Mouse (Mus musculus) hindbrain, embryonic 13.5 days (tissue): ENCODE measurements around the gene Mapk3. TPM values are rescaled to one million over a fixed set of nuclear protein-coding genes. Genes with fewer than 3 reads are reported as not detected.

ENCODE experiments used
- ATAC-seq: fragments of 200-750 bp; cut with Nextera tagmentation; 2 replicates; pipeline ENCODE4 v1.8.0; 2017; ENCODE audit warnings: moderate TSS enrichment; ENCODE audit not compliant: low FRiP score
- H3K27ac ChIP-seq: fragments of 300-500 bp; sonication (generic); 2 replicates; pipeline ENCODE4 v1.5.1; 2015; ENCODE audit warnings: inconsistent platforms, mild to moderate bottlenecking, moderate library complexity
- H3K27me3 ChIP-seq: fragments of 300-500 bp; sonication (generic); 2 replicates; pipeline ENCODE4 v1.6.1; 2015; ENCODE audit warnings: mild to moderate bottlenecking, inconsistent platforms
- H3K36me3 ChIP-seq: fragments of 300-500 bp; sonication (generic); 2 replicates; pipeline ENCODE4 v1.6.1; 2015; ENCODE audit warnings: mild to moderate bottlenecking, inconsistent platforms
- H3K4me1 ChIP-seq: fragments of 300-500 bp; sonication (generic); replicated peaks from 2 replicates; pipeline ENCODE4 v1.6.1; 2015; ENCODE audit warnings: inconsistent platforms
- H3K4me2 ChIP-seq: fragments of 300-500 bp; sonication (generic); 2 replicates; pipeline ENCODE4 v1.6.1; 2015; ENCODE audit warnings: inconsistent platforms, mild to moderate bottlenecking, moderate library complexity
- H3K4me3 ChIP-seq: fragments of 300-500 bp; sonication (generic); 2 replicates; pipeline ENCODE4 v1.5.1; 2015; ENCODE audit warnings: mild to moderate bottlenecking, inconsistent platforms
- H3K9ac ChIP-seq: fragments of 300-500 bp; sonication (generic); 2 replicates; pipeline ENCODE4 v1.6.1; 2015; ENCODE audit warnings: mild to moderate bottlenecking, inconsistent platforms
- H3K9me3 ChIP-seq: fragments of 300-500 bp; sonication (generic); 2 replicates; pipeline ENCODE4 v1.6.1; 2016; ENCODE audit warnings: inconsistent platforms
- WGBS: fragments of 180-500 bp; shearing (Covaris S2); methylation state at CpG from one replicate; pipeline ENCODE4 v1.1.7; 2015; 5-methylcytosine and 5-hydroxymethylcytosine counted together
- polyA plus RNA-seq: library from polyadenylated mRNA; unstranded; fragments of >200 nt; fragmentation: Nextera tagmentation; extraction: Ambion mirVana; gene quantifications from 2 replicates; pipeline ENCODE4 v1.2.1, GENCODE M21; 2015

The Mapk3 gene
- polyA plus RNA-seq, 1 experiment from 2014 or later: 94.2 TPM

- peak overlapping the region; percentile 86 for H3K4me2 ChIP-seq
- ATAC-seq: peak; percentile 92
- peak overlapping the region; percentile 92 for H3K9ac ChIP-seq
- H3K9me3 ChIP-seq: no peaks in the 10 kb centered on the region
- H3K27ac ChIP-seq: peak overlapping the region; percentile 97
- peaks cover 41% of the 10 kb centered on the region for H3K4me1 ChIP-seq
- peaks cover 36% of the 10 kb centered on the region for H3K36me3 ChIP-seq
- no peaks in the 10 kb centered on the region for H3K27me3 ChIP-seq
- under 1% methylated on average over 37 of the region's 38 CpGs for WGBS
- peak overlapping the region; percentile 81 for H3K4me3 ChIP-seq
Observed at GRCm38 (mm10) chr7:126799468-126800268, 40.3 kb downstream of the Mapk3 start.

- WGBS: 50% methylated on average over 5 of the region's 5 CpGs
- no peak for ATAC-seq
- peak overlapping the region; percentile 92 for H3K9ac ChIP-seq
- H3K36me3 ChIP-seq: peaks cover 28% of the 10 kb centered on the region
- peak overlapping the region; percentile 81 for H3K4me3 ChIP-seq
- H3K4me1 ChIP-seq: peaks cover 41% of the 10 kb centered on the region
- H3K27me3 ChIP-seq: no peaks in the 10 kb centered on the region
- peak overlapping the region; percentile 97 for H3K27ac ChIP-seq
- peak overlapping the region; percentile 86 for H3K4me2 ChIP-seq
- H3K9me3 ChIP-seq: no peaks in the 10 kb centered on the region
Observed at GRCm38 (mm10) chr7:126800269-126801056, 41.1 kb downstream of the Mapk3 start.

GRCm38 (mm10) chr7:126801057-126801422 is 41.6 kb downstream of the Mapk3 start:
- ATAC-seq: no peak

GRCm38 (mm10) chr7:126802134-126802889 is 42.9 kb downstream of the Mapk3 start:
- Histone ChIP-seq H3K27ac (no peak overlapping the region), H3K36me3 (peaks cover 10% of the 10 kb centered on the region), H3K4me3 (no peak overlapping the region), H3K9me3 (no peaks in the 10 kb centered on the region), H3K4me1 (peaks cover 27% of the 10 kb centered on the region), H3K4me2 (no peak overlapping the region), H3K9ac (no peak overlapping the region; the same call in 1 of the 2 replicates), H3K27me3 (no peaks in the 10 kb centered on the region)
- ATAC-seq: no peak
- 89% methylated on average over 11 of the region's 11 CpGs for WGBS

More at GRCm38 (mm10) chr7:126801057-126801422, 41.6 kb downstream of the Mapk3 start:
- no peaks in the 10 kb centered on the region for H3K27me3 ChIP-seq
- H3K4me3 ChIP-seq: no peak overlapping the region
- WGBS: 96% methylated on average over 16 of the region's 16 CpGs
- peaks cover 22% of the 10 kb centered on the region for H3K36me3 ChIP-seq
- H3K4me1 ChIP-seq: peaks cover 39% of the 10 kb centered on the region
- H3K4me2 ChIP-seq: no peak overlapping the region
- H3K9me3 ChIP-seq: no peaks in the 10 kb centered on the region
- H3K27ac ChIP-seq: no peak overlapping the region
- no peak overlapping the region; the same call in 1 of the 2 replicates for H3K9ac ChIP-seq

- H3K4me1 ChIP-seq: peaks cover 27% of the 10 kb centered on the region
- H3K9me3 ChIP-seq: no peaks in the 10 kb centered on the region
- H3K27ac ChIP-seq: no peak overlapping the region
- H3K36me3 ChIP-seq: peaks cover 8% of the 10 kb centered on the region
- H3K4me2 ChIP-seq: no peak overlapping the region
- WGBS: 94% methylated on average over 6 of the region's 6 CpGs
- no peak for ATAC-seq
- no peaks in the 10 kb centered on the region for H3K27me3 ChIP-seq
- no peak overlapping the region for H3K9ac ChIP-seq
- H3K4me3 ChIP-seq: no peak overlapping the region
Observed at GRCm38 (mm10) chr7:126803181-126803580, 43.8 kb downstream of the Mapk3 start.

- ATAC-seq: no peak
- H3K4me1 ChIP-seq: peaks cover 30% of the 10 kb centered on the region
- no peaks in the 10 kb centered on the region for H3K27me3 ChIP-seq
- H3K27ac ChIP-seq: no peak overlapping the region
- peaks cover 8% of the 10 kb centered on the region for H3K36me3 ChIP-seq
- H3K9me3 ChIP-seq: no peaks in the 10 kb centered on the region
- H3K4me2 ChIP-seq: no peak overlapping the region
- H3K9ac ChIP-seq: peak overlapping the region; percentile 13; the same call in 1 of the 2 replicates
- no peak overlapping the region for H3K4me3 ChIP-seq
Observed at GRCm38 (mm10) chr7:126803751-126804150, 44.4 kb downstream of the Mapk3 start.

- peaks cover 8% of the 10 kb centered on the region for H3K36me3 ChIP-seq
- WGBS: 88% methylated on average over 6 of the region's 6 CpGs
- ATAC-seq: no peak
- peaks cover 23% of the 10 kb centered on the region for H3K4me1 ChIP-seq
- no peak overlapping the region for H3K9ac ChIP-seq
- no peak overlapping the region for H3K27ac ChIP-seq
- no peak overlapping the region for H3K4me2 ChIP-seq
- H3K27me3 ChIP-seq: no peaks in the 10 kb centered on the region
- H3K4me3 ChIP-seq: no peak overlapping the region
- no peaks in the 10 kb centered on the region for H3K9me3 ChIP-seq
Observed at GRCm38 (mm10) chr7:126806956-126807355, 47.6 kb downstream of the Mapk3 start.

- Histone ChIP-seq H3K4me3 (no peak overlapping the region), H3K36me3 (peaks cover 8% of the 10 kb centered on the region), H3K9me3 (no peaks in the 10 kb centered on the region), H3K27me3 (no peaks in the 10 kb centered on the region), H3K9ac (peak overlapping the region; percentile 85), H3K4me2 (peak overlapping the region; percentile 89), H3K4me1 (peaks cover 23% of the 10 kb centered on the region), H3K27ac (no peak overlapping the region)
- 73% methylated on average over 4 of the region's 4 CpGs for whole genome bisulfite sequencing
- no peak for ATAC-seq
Observed at GRCm38 (mm10) chr7:126807405-126807804, 48.0 kb downstream of the Mapk3 start.

- Histone ChIP-seq H3K27ac (peak overlapping the region; percentile 76), H3K27me3 (0 out of 2 replicates have a peak, but pooled peaks cover 5% of the 10 kb centered on the region), H3K36me3 (peaks cover 3% of the 10 kb centered on the region), H3K4me1 (peaks cover 23% of the 10 kb centered on the region), H3K4me2 (peak overlapping the region; percentile 89), H3K9ac (peak overlapping the region; percentile 85), H3K4me3 (peak overlapping the region; percentile 79), H3K9me3 (no peaks in the 10 kb centered on the region)
- 1% methylated on average over 42 of the region's 43 CpGs for WGBS
- ATAC-seq: peak; percentile 89
Observed at GRCm38 (mm10) chr7:126808703-126809455, 49.5 kb downstream of the Mapk3 start.

GRCm38 (mm10) chr7:126809723-126810369 is 50.4 kb downstream of the Mapk3 start:
- Histone ChIP-seq H3K9ac (no peak overlapping the region), H3K36me3 (no peaks in the 10 kb centered on the region), H3K27me3 (0 out of 2 replicates have a peak, but pooled peaks cover 5% of the 10 kb centered on the region), H3K4me3 (no peak overlapping the region), H3K4me1 (peaks cover 23% of the 10 kb centered on the region), H3K9me3 (no peaks in the 10 kb centered on the region), H3K4me2 (peak overlapping the region; percentile 89), H3K27ac (peak overlapping the region; percentile 76; the same call in 1 of the 2 replicates)
- 64% methylated on average over 5 of the region's 5 CpGs for WGBS
- no peak for ATAC-seq
